Mouse (Mus musculus) left cerebral cortex, postnatal 14 days (tissue): ENCODE data around the gene Astn2. TPM values are rescaled to one million over a fixed set of nuclear protein-coding genes. Genes with fewer than 3 reads are reported as not detected.

Source experiments
- DNase-seq, 2 experiments: peaks; one replicate each; pipeline ENCODE4 v3.0.0; 2021 to 2022; ENCODE audit warnings: low spot score in 2 of 2, mixed read lengths in 1 of 2
- intact Hi-C: fragments of 180-260 bp; cut with DNase I; formaldehyde crosslinking; loops from one replicate; pipeline ENCODE4 v1.15.1; 2025
- total RNA-seq, 2 experiments: library from RNA; stranded (reverse); gene quantifications; 2 replicates each; pipeline ENCODE4 v1.2.3; 2021

Gene Astn2
- total RNA-seq, 2 experiments from 2014 or later = 40.4 to 43.4 TPM

DNA sequence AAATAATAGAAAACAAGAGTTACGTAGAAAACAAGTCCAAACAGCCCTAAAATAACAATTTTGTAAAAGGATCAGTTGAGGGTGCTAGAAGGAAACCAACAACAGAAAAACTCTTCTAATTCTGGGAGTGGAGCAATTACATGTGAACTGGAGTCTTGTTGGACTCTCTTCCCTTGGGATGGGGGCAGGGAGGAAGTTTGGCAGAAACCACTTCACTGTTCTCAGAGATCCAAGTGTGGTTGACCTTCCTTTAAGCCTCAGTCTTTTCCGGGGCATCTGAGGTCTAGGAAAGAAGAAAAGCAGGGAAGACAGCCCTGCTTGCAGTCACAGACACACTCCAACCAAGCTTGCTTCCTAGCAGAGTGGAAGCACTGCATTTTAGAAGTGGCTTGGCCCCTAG is 896.3 kb downstream of the Astn2 start:
- intact Hi-C loops = no loop called here
- DNase-seq = no peak

DNA sequence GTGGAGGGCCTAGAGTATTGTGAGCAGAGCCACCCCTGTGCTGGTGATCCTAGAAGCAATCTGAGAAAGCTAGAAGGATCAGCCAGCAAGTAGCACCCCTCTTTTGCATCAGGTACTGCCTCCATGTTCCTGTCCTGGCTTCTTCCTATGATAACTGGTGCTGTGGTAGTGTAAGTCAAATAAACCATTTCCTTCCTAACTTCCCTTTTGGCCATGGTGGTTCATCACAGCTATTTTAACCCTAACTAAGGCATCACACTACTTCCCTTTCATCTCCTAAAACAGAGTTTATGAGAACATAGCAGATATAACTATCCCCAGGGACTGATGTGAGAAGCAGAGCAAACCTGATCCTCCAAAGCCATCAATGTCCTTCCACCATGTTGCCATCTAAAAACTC is 897.5 kb downstream of the Astn2 start:
- no peak for DNase-seq
- intact Hi-C loops = no loop called here

DNA sequence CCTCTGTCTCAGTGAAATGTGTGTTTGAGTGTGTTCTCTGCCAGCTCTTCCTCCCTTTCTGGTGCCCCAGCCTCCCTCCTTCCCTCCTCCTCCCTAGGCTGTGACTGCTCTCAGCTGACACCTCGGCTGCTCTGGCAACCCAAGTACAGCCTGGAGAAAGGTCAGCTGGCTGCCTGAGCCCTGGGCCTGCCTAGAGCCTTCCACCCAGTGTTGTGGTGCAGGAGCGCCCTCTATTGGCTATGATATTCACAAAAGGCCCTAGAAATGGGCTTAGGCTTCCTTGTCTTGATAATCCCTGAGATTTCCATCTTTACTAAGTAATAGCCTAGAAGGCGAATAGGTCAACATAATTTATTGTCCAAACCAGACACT is 908.0 kb downstream of the Astn2 start:
- intact Hi-C loops = loop anchor here (5.0 kb wide), 3 partner anchors 374 to 964 kb away; partner anchors contain the start of gene Pappa
- peak; percentile 78 to 79 for DNase-seq

DNA sequence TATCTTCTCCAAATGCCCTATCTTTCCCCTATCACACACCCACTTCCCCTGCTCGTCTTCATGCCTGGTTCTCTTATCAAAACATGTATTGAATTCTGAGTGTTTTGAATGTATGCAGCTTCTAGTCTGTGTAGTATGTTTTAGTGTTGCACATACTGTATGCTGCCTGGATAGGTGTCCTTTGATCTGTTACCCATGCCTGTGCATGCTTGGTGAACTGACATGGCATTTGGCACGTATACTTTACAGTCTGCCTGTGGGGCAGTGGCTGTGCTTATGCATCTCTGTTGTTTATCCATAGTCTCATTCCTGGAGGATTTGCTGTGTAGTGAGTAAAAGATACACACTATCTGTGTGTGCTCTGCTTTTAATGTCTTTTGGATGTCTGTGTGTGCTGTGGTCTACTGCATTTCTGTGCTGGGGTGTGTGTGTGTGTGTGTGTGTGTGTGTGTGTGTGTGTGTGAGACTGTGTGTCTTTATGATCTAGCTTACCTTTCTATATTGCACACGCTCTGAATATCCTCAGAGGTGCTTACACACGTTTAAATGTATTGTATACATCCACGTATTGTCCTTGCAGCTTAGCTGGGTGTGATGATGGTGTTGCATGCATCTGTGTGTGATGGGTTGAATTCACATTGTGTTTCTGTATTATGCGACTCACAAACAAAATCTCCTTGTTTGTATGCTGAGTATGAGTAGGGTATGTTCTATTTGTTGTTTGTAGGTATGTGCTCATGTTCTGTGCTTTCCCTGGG is 908.5 kb downstream of the Astn2 start:
- DNase-seq = no peak
- intact Hi-C loops = loop anchor here (5.0 kb wide), 3 partner anchors 374 to 964 kb away; partner anchors contain the start of gene Pappa

DNA sequence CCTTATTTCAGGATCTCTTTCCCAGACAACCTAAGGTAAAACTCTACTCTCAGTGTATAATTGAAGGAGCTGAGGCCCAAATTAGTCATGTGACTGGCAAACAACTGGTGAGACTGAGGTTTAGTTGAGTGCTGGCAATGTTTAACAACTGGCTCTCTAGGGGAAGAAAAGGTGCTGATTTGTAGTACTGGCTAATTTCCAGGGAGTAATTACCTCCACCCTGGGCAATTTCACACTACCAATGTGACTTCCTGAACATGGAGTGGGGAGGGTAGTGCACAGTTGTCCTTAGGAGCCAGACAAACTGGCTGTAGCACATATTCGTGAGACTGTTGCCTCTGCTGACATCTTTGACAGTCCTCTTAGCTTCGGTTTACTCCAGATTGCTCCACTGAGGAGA is 912.9 kb downstream of the Astn2 start:
- no peak for DNase-seq
- intact Hi-C loops = no loop called here

DNA sequence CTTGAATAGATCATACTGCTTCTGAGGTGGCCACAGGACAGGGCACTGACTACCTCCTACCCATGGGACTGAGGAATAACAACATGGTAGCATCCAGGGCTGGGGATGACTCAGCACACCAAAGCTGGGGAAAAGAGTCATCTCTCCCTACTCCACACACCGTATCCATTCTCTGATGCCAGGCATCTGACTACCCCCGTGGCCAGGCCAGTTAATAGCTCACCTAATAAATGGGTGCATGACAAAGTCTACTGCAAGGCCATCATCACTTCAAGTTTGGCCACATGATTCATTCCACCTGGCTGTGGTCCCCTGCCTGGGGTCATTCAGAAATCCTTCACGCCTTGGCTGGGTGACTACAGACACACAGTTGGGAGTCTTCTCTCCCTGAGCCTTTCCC is 914.7 kb downstream of the Astn2 start:
- DNase-seq = no peak
- intact Hi-C loops = no loop called here

DNA sequence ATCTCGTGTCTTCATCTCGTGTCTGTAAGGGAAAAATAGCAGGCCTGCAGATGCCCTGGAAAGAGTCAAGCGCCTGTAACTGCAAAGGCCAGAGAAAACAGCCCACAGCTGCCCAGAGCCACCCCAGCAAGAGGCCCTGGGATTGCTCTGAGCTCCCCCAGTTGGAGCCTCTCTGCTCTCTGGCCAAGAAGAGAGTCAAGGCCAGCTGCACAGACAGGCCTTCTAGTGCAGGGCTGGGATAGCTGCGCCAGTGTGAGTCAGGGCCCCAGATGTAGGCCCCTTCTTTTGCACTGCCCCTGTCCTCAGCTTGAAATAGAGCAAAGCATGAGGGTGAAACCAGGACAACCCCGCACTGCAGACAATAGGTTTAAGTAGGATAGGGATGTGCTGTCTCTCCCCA is 922.8 kb downstream of the Astn2 start:
- intact Hi-C loops = no loop called here
- no peak for DNase-seq

DNA sequence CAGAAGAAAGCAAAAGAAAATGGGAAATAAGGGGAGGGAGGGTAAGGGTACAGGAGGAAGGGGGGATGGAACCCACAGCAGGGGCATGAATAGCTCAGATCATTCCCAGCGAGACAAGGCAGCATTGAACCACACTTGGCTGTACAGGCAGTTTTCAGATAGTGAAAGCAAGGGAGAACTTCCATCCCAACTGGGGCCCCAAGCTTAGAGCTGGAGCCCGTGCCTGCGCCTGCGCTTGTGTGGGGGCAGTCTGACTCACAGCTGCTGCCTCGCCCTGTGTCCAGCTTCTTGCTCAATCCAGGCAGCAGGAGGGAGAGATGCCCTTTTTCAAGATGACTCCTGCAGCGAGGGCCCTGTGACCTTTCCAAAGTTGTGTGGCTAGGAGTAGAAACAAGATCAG is 927.3 kb downstream of the Astn2 start:
- intact Hi-C loops = no loop called here
- DNase-seq = peak; percentile 14 to 34

DNA sequence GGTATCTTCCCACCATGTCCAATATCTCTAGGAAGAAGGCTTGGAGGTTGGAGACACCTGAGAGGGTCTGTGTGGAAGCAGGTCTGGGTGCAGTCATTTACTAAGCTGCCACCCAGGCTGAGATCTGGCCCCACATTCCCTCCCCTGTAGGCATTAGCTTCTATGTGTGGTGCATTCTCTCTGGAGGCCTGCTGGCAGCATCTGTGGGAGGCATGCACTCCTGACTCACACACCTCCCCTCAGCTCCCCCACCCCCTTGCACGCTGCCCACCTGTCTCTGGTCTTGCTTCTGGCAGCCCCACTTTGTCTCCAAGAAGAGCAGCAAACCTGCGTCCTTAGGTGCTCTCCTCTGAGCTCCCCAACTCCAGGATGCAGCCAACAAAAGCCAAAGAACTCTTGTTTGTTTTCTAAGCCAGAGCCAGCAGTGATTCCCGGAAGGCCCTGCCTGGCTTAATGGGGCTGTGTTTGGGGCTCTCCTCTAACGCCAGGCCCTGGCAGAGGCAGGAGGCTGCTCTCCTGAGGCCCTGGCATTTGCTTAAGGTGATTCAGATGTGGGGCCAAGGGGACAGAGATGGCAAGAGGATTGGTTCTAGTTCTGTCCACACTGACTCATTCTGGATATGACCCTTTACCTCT is 928.4 kb downstream of the Astn2 start:
- intact Hi-C loops = no loop called here
- no peak for DNase-seq

DNA sequence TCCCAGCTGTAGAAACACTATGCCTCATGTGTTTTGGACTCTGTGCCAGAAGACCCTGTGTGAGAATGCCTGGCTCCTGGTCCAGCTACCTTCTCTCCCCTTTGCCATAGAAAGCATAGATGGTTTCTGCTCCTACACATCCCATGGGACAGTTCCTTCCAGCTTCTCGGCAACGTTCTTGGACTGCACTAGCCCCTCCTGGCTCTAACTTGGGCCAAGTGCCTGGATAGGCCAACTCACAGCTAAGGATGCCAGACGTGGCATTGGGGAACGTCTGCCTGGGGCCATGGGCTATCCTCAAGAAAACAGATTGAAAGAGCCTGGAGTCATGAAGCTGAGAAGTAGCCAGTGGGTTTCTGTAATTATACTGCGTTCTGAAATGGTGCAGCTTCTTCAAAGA is 931.3 kb downstream of the Astn2 start:
- DNase-seq = no peak
- intact Hi-C loops = no loop called here

DNA sequence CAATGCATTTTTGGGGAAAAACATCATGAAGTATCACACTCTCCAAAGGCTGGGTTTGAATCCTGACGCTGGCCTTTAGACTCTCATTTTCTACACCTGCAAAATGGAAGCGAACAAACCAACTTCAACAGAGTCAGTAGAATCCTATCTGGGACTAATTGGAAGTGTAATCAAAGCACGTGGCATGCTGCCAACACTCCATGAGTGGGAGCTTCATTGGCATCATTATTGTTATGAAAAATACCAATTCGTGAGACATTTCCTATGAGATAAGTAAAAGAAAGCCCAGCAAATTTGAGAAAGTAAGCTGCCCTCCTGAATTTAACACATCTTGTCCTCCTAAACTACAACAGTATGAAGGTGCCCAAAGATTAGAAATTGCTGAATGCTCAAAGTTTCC is 955.2 kb downstream of the Astn2 start:
- DNase-seq = peak in 1 of 2 experiments; percentile 23
- intact Hi-C loops = no loop called here

DNA sequence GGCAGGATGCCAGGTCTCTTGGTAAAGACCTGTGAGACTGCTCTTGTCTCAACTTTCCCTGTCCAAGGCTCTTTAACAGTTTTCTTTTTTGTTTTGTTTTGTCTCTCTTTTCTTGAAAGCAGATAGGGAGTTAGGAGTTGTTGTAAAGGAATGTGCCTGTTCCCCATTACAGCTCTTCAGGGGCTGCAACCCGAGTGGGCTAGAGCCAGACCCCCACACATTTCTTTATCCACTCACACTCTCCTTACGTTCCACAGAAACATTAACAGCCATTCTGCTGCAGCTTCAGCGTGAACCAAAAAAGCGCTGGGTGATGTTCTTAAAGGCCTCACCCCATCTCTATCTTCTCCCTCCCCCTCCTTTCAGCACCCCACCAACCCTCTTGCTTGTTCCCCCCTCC is 962.7 kb downstream of the Astn2 start:
- intact Hi-C loops = no loop called here
- DNase-seq = no peak

DNA sequence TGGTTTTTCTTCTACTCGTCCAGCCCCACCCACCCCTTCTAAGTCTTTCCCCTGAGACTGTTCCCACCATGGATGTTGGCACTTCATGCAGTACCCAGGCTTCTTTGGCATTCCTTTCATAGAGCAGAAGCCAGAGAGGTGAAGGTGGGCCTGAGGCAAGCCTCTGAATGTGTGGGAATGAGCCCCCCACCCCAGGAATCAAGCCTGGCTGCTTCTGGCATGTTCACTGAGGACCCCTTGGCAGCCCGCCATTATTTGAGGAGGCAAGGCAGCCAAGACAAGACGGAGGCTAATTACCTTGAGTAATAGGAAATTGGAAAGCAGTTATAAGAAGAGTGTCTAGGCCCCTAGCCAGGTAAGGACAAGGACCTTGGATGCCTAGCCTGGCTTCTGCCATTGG is 973.6 kb downstream of the Astn2 start:
- no peak for DNase-seq
- intact Hi-C loops = no loop called here

DNA sequence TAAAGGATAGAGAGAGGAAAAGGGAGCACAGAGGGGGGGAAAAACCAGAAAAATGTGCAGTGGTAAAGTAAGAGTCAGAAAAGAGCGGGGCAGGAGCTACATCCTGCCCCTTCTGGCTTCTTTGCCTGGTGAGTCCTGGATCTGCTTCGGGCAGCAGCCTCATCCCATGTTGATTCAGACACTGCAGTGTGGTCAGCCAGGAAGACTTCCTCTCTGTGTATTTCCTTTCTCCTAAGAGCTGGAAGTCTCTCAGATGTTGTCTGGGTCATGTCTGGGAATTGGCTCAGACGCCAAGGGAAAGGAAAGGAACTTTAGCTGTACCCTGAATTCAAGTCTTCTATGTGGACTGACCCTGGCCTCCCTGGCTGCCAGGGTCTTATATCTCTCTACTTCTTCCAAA is 976.9 kb downstream of the Astn2 start:
- no peak for DNase-seq
- intact Hi-C loops = no loop called here

DNA sequence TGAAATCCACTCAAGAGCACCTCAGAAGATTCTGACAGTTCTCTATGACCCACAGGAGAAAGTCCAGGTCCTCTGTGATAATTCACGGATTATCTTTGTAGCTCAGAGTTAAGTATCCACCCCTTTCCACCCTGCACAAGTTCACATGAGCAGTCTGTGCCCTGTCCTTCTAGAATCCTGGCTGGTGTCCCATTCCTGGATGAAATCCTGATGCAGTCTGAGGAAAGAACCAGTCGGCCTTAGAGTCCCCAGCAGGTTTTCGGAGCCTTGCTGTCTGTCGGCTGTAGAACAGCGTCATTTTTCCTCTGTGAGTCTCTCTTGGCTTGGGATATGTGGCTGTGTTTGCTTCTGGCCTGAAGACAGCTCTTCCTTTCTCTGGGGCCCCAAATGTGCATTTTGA is 978.0 kb downstream of the Astn2 start:
- intact Hi-C loops = no loop called here
- no peak for DNase-seq

DNA sequence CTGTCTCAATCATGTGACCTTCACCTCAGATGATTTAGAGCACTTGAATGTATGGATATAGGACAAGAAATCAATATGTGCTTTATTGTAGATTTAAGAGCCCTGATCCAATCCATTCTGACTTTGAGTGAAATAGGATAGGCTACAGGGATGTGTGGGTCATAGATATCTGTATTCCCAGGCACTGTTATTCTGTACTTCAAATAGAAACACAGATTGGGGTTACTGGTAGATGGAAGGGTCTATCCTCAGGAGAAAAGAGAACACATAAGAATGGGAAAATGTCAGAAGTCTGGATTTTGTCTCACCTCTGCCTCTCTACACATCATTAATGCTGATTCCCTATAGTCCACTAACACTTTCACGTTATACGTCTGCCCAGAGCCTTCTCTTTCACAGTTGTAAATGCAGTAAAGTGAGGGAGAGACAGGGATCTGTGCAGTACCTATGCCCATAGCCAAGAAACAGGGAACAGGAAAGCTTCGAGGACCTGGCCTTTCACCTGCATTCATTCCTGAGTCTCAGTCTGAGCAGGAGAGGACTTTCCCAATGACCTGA is 981.3 kb downstream of the Astn2 start:
- intact Hi-C loops = no loop called here
- no peak for DNase-seq

DNA sequence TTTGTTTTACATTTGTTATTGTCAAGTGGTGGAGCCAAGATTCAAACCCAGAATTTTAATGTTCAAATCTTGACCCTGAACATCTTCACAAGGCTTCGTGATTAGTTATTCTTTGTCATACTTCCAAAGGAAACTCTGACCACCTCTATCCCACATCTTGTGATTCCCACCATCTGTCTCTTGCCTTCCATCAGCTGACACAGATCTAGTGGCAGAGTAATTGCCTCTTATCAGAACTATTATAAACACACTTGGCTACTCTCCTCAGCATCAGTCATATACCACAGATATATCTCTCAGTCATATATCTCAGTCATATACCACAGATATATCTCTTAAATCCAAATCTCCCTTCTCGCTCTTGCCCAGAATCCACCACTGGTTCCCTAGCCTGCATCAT is 983.1 kb downstream of the Astn2 start:
- DNase-seq = no peak
- intact Hi-C loops = no loop called here

DNA sequence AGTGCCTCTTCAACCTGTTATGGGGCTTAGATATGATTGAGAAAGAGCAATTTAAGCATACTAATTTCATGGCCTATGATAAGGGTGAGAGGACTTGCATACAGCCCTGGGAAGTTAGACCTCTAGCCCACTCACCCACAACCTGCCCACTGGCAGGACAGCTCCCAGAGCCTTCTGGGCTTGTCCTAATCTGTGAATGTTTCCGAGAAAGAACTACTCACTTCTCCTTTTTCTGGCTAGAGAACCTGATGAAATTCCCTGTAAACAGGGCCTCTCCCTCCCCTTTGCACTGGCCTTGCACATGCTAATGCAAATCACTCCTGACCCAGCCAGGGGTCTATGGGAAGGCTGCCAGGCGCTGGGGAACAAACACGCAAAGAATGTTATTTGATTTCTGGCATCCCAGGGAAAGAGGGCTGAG is 983.9 kb downstream of the Astn2 start:
- intact Hi-C loops = no loop called here
- peak; percentile 5 to 7 for DNase-seq

DNA sequence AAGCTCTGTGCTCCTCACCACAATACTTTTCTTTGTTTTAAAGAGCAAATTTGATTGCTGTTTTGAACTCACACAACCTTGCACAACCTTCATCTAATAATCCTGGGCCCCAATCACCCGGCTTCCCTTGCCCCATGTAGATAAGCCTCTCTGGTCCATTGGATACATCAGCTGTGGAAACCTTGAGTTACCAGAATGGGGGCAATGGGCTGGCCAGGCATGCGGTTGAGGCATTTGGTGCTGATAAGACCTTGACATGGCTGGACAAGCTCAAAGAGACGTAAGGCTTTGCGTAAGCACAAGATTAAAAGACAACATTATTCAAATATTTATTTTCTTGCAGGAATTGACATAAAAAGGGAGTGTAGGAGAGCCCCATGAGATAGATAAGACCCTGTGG is 988.9 kb downstream of the Astn2 start:
- no peak for DNase-seq
- intact Hi-C loops = no loop called here

DNA sequence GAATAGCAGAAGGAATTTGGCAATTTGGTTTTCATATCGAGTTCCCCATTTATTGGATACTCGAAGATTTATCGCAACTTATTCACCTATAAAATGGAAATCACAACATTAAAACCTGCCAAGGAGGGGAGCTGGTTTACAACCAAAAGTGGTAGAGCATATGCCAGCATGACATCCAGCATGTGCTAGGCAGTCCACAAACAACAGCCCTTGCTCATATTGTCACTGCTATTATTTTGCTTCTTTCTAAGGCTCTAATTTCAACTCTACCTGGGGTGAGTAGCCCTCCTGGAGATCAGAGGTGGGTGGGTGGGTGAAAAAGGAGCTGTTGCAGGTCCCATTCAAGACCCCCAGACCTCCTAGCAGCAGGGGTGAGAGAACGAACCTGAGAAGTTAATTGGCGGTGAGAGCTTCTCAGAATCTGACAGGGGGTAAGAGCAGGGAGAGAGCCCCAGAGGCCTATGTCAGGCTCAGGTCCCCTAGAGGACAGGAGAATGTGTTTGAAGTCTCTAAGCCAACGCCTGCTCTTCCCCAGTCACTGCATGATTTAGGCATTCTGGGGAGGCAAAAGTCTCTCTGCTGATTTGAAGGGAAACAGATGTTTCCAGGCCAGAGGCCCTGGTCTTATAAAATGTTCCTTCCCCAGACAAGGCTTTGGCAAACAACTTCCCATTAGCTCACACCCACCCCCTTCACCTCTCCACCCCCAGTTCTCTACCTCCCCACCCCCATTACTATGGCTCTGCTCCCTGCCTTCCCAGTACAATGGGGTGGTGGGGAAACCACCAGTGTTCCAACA is 1001.4 kb downstream of the Astn2 start:
- no peak for DNase-seq
- intact Hi-C loops = no loop called here
